Mouse (Mus musculus): Measurements from ENCODE around the gene Rccd1. TPM values are rescaled to one million over a fixed set of nuclear protein-coding genes. Genes with fewer than 3 reads are reported as not detected.

Rccd1 gene
- polyA plus RNA-seq, 2 experiments, result 1.6 to 6.6 TPM

GRCm38 (mm10) chr7:80310771-80311170 is 13.5 kb downstream of the Rccd1 start:
- WGBS (ENCODE audit: insufficient replicate concordance), result 78% methylated on average over 7 of the region's 7 CpGs
- DNase-seq (ENCODE audit: low read depth in 3 of 3, low spot score in 3 of 3) (no peak), ATAC-seq (ENCODE audit: insufficient read depth) (no peak)
- no peak for TF ChIP-seq CTCF (IDR thresholded peaks at IDR 0.05; ENCODE audit: low read depth)
- no peak for TF ChIP-seq EP300 (IDR thresholded peaks at IDR 0.05; ENCODE audit: low read depth)
- H3K4me3 ChIP-seq (ENCODE audit: insufficient read depth in 1 of 2, low read depth in 2 of 2, low read length in 2 of 2), result no peak overlapping the region
- H3K4me2 ChIP-seq (ENCODE audit: low read depth), result no peak overlapping the region
- no peak overlapping the region for H3K9ac ChIP-seq (replicated peaks)
- H3K9me3 ChIP-seq (ENCODE audit: control insufficient read depth, low read length), result no peaks in the 10 kb centered on the region
- no peaks in the 10 kb centered on the region for H3K4me1 ChIP-seq (replicated peaks; ENCODE audit: control insufficient read depth in 2 of 2, insufficient read depth in 2 of 2, low read length in 1 of 2)
- no peak overlapping the region for H3K27ac ChIP-seq
- no peaks in the 10 kb centered on the region for H3K27me3 ChIP-seq (ENCODE audit: control insufficient read depth, insufficient read depth, low read length)
- peaks cover 100% of the 10 kb centered on the region for H3K36me3 ChIP-seq (replicated peaks; ENCODE audit: control insufficient read depth, insufficient read depth, low read depth)

- 91% methylated on average over 3 of the region's 3 CpGs for WGBS (ENCODE audit: insufficient replicate concordance)
- no peaks in the 10 kb centered on the region for H3K27me3 ChIP-seq (ENCODE audit: control insufficient read depth, insufficient read depth, low read length)
- H3K36me3 ChIP-seq (replicated peaks; ENCODE audit: control insufficient read depth, insufficient read depth, low read depth), result peaks cover 100% of the 10 kb centered on the region
- no peak overlapping the region for H3K4me2 ChIP-seq (ENCODE audit: low read depth)
- H3K4me1 ChIP-seq (replicated peaks; ENCODE audit: control insufficient read depth in 2 of 2, insufficient read depth in 2 of 2, low read length in 1 of 2), result no peaks in the 10 kb centered on the region
- ATAC-seq (ENCODE audit: insufficient read depth), result no peak
- no peak for DNase-seq (ENCODE audit: low read depth in 3 of 3, low spot score in 3 of 3)
- no peak overlapping the region for H3K9ac ChIP-seq (replicated peaks)
- TF ChIP-seq CTCF (IDR thresholded peaks at IDR 0.05; ENCODE audit: low read depth), result no peak
- TF ChIP-seq EP300 (IDR thresholded peaks at IDR 0.05; ENCODE audit: low read depth), result no peak
- H3K9me3 ChIP-seq (ENCODE audit: control insufficient read depth, low read length), result no peaks in the 10 kb centered on the region
- H3K27ac ChIP-seq, result no peak overlapping the region
- no peak overlapping the region for H3K4me3 ChIP-seq (ENCODE audit: insufficient read depth in 1 of 2, low read depth in 2 of 2, low read length in 2 of 2)
Measured at GRCm38 (mm10) chr7:80307766-80308165, 16.5 kb downstream of the Rccd1 start.

GRCm38 (mm10) chr7:80301522-80301921 is 22.7 kb downstream of the Rccd1 start:
- H3K4me1 ChIP-seq (replicated peaks; ENCODE audit: control insufficient read depth in 2 of 2, insufficient read depth in 2 of 2, low read length in 1 of 2), result peaks cover 3 to 7% of the 10 kb centered on the region in 2 experiments
- no peak overlapping the region for H3K4me3 ChIP-seq (ENCODE audit: insufficient read depth in 1 of 2, low read depth in 2 of 2, low read length in 2 of 2)
- 83% methylated on average over 2 of the region's 2 CpGs for WGBS (ENCODE audit: insufficient replicate concordance)
- ATAC-seq (ENCODE audit: insufficient read depth) (no peak), DNase-seq (ENCODE audit: low read depth in 3 of 3, low spot score in 3 of 3) (no peak)
- no peak overlapping the region for H3K9ac ChIP-seq (replicated peaks)
- TF ChIP-seq CTCF (IDR thresholded peaks at IDR 0.05; ENCODE audit: low read depth) (peak; percentile 54), EP300 (IDR thresholded peaks at IDR 0.05; ENCODE audit: low read depth) (no peak)
- H3K9me3 ChIP-seq (ENCODE audit: control insufficient read depth, low read length), result no peaks in the 10 kb centered on the region
- H3K36me3 ChIP-seq (replicated peaks; ENCODE audit: control insufficient read depth, insufficient read depth, low read depth), result peaks cover 91% of the 10 kb centered on the region
- H3K27ac ChIP-seq, result no peak overlapping the region
- no peaks in the 10 kb centered on the region for H3K27me3 ChIP-seq (ENCODE audit: control insufficient read depth, insufficient read depth, low read length)
- H3K4me2 ChIP-seq (ENCODE audit: low read depth), result no peak overlapping the region

- Histone ChIP-seq H3K36me3 (replicated peaks; ENCODE audit: control insufficient read depth, insufficient read depth, low read depth) (peaks cover 76% of the 10 kb centered on the region), H3K4me2 (ENCODE audit: low read depth) (no peak overlapping the region), H3K27me3 (ENCODE audit: control insufficient read depth, insufficient read depth, low read length) (no peaks in the 10 kb centered on the region), H3K9ac (replicated peaks) (no peak overlapping the region), H3K4me3 (ENCODE audit: insufficient read depth in 1 of 2, low read depth in 2 of 2, low read length in 2 of 2) (no peak overlapping the region), H3K4me1 (replicated peaks; ENCODE audit: control insufficient read depth in 2 of 2, insufficient read depth in 2 of 2, low read length in 1 of 2) (peaks cover 3 to 12% of the 10 kb centered on the region in 2 experiments), H3K9me3 (ENCODE audit: control insufficient read depth, low read length) (no peaks in the 10 kb centered on the region), H3K27ac (no peak overlapping the region)
- no peak for DNase-seq (ENCODE audit: low read depth in 3 of 3, low spot score in 3 of 3)
- TF ChIP-seq EP300 (IDR thresholded peaks at IDR 0.05; ENCODE audit: low read depth) (no peak), CTCF (IDR thresholded peaks at IDR 0.05; ENCODE audit: low read depth) (no peak)
- no peak for ATAC-seq (ENCODE audit: insufficient read depth)
- 78% methylated on average over 3 of the region's 3 CpGs for WGBS (ENCODE audit: insufficient replicate concordance)
Measured at GRCm38 (mm10) chr7:80299568-80299967, 24.7 kb downstream of the Rccd1 start.

GRCm38 (mm10) chr7:80298754-80299153 is 25.5 kb downstream of the Rccd1 start:
- Histone ChIP-seq H3K9me3 (ENCODE audit: control insufficient read depth, low read length) (no peaks in the 10 kb centered on the region), H3K9ac (replicated peaks) (no peak overlapping the region), H3K27ac (no peak overlapping the region), H3K4me3 (ENCODE audit: insufficient read depth in 1 of 2, low read depth in 2 of 2, low read length in 2 of 2) (no peak overlapping the region), H3K27me3 (ENCODE audit: control insufficient read depth, insufficient read depth, low read length) (no peaks in the 10 kb centered on the region), H3K4me1 (replicated peaks; ENCODE audit: control insufficient read depth in 2 of 2, insufficient read depth in 2 of 2, low read length in 1 of 2) (peaks cover 4 to 14% of the 10 kb centered on the region in 2 experiments), H3K36me3 (replicated peaks; ENCODE audit: control insufficient read depth, insufficient read depth, low read depth) (peaks cover 68% of the 10 kb centered on the region), H3K4me2 (ENCODE audit: low read depth) (no peak overlapping the region)
- no peak for DNase-seq (ENCODE audit: low read depth in 3 of 3, low spot score in 3 of 3)
- WGBS (ENCODE audit: insufficient replicate concordance), result 88% methylated on average over 4 of the region's 4 CpGs
- no peak for TF ChIP-seq EP300 (IDR thresholded peaks at IDR 0.05; ENCODE audit: low read depth)
- no peak for ATAC-seq (ENCODE audit: insufficient read depth)
